Mouse (Mus musculus) embryonic facial prominence, embryonic 13.5 days (tissue): ENCODE data around the gene Crtc1. TPM values are rescaled to one million over a fixed set of nuclear protein-coding genes. Genes with fewer than 3 reads are reported as not detected.

Experiments
- ATAC-seq: fragments of 200-750 bp; cut with Nextera tagmentation; 2 replicates; pipeline ENCODE4 v1.8.0; 2017; ENCODE audit warnings: low read depth; ENCODE audit not compliant: insufficient number of reproducible peaks, insufficient read depth, low FRiP score, low TSS enrichment
- H3K27ac ChIP-seq: fragments of 300-500 bp; sonication (generic); 2 replicates; pipeline ENCODE4 v1.5.1; 2015; ENCODE audit warnings: moderate library complexity, mild to moderate bottlenecking, inconsistent platforms
- H3K27me3 ChIP-seq: fragments of 300-500 bp; sonication (generic); 2 replicates; pipeline ENCODE4 v1.6.1; 2015; ENCODE audit warnings: mild to moderate bottlenecking, inconsistent platforms
- H3K36me3 ChIP-seq: fragments of 300-500 bp; sonication (generic); 2 replicates; pipeline ENCODE4 v1.6.1; 2015; ENCODE audit warnings: mild to moderate bottlenecking, inconsistent platforms
- H3K4me1 ChIP-seq: fragments of 300-500 bp; sonication (generic); 2 replicates; pipeline ENCODE4 v1.6.1; 2015; ENCODE audit warnings: inconsistent platforms
- H3K4me2 ChIP-seq: fragments of 300-500 bp; sonication (generic); 2 replicates; pipeline ENCODE4 v1.6.1; 2015; ENCODE audit warnings: moderate library complexity, mild to moderate bottlenecking, inconsistent platforms
- H3K4me3 ChIP-seq: fragments of 300-500 bp; sonication (generic); 2 replicates; pipeline ENCODE4 v1.5.1; 2015; ENCODE audit warnings: mild to moderate bottlenecking, inconsistent platforms
- H3K9ac ChIP-seq: fragments of 300-500 bp; sonication (generic); 2 replicates; pipeline ENCODE4 v1.6.1; 2015; ENCODE audit warnings: mild to moderate bottlenecking, inconsistent platforms
- H3K9me3 ChIP-seq: fragments of 300-500 bp; sonication (generic); 2 replicates; pipeline ENCODE4 v1.6.1; 2016; ENCODE audit warnings: inconsistent platforms
- WGBS: fragments of 180-500 bp; shearing (Covaris S2); methylation state at CpG from one replicate; pipeline ENCODE4 v1.1.7; 2015; ENCODE audit warnings: mixed read lengths; 5-methylcytosine and 5-hydroxymethylcytosine counted together
- polyA plus RNA-seq: library from polyadenylated mRNA; unstranded; fragments of >200 nt; fragmentation: Nextera tagmentation; extraction: Ambion mirVana; gene quantifications from 2 replicates; pipeline ENCODE4 v1.2.1, GENCODE M21; 2015

Crtc1 gene
- polyA plus RNA-seq, 1 experiment from 2014 or later = 28.1 TPM

- peaks cover 39% of the 10 kb centered on the region for H3K4me1 ChIP-seq
- H3K27me3 ChIP-seq = peaks cover 78% of the 10 kb centered on the region
- H3K4me2 ChIP-seq = 0 out of 2 replicates have a peak overlapping the region, but pooled peaks have one; percentile 47
- no peak for ATAC-seq
- WGBS = 12% methylated on average over 15 of the region's 15 CpGs
- H3K9me3 ChIP-seq = no peaks in the 10 kb centered on the region
- 0 out of 2 replicates have a peak overlapping the region, but pooled peaks have one; percentile 16 for H3K9ac ChIP-seq
- peak overlapping the region; percentile 21; the same call in 1 of the 2 replicates for H3K4me3 ChIP-seq
- no peaks in the 10 kb centered on the region for H3K36me3 ChIP-seq
- no peak overlapping the region for H3K27ac ChIP-seq
Observed at GRCm38 (mm10) chr8:70377049-70377448, 62.3 kb downstream of the Crtc1 start.

DNA sequence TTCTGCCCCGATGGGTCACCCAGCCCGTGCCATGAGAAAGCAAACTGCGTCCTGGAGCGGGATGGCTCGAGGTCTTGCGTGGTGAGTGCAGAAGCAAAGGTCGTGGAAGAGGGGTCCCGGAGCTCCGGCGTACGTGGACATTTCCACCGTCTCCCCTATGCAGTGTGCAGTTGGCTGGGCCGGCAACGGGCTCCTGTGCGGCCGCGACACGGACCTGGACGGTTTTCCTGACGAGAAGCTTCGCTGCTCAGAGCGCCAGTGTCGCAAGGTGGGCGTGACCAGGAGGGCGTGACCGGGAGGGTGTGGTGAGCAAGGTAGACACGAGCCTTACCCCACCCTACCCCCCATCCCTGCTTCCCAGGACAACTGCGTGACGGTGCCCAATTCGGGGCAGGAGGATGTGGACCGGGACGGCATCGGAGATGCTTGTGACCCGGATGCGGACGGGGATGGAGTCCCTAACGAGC, 63.1 kb downstream of the Crtc1 start:
- peak overlapping the region; percentile 21 for H3K4me3 ChIP-seq
- no peak overlapping the region for H3K27ac ChIP-seq
- ATAC-seq = no peak
- peaks cover 42% of the 10 kb centered on the region for H3K4me1 ChIP-seq
- H3K36me3 ChIP-seq = no peaks in the 10 kb centered on the region
- H3K9ac ChIP-seq = peak overlapping the region; percentile 16; the same call in 1 of the 2 replicates
- peak overlapping the region; percentile 47 for H3K4me2 ChIP-seq
- H3K9me3 ChIP-seq = no peaks in the 10 kb centered on the region
- WGBS = 6% methylated on average over 37 of the region's 37 CpGs
- peaks cover 86% of the 10 kb centered on the region for H3K27me3 ChIP-seq

DNA sequence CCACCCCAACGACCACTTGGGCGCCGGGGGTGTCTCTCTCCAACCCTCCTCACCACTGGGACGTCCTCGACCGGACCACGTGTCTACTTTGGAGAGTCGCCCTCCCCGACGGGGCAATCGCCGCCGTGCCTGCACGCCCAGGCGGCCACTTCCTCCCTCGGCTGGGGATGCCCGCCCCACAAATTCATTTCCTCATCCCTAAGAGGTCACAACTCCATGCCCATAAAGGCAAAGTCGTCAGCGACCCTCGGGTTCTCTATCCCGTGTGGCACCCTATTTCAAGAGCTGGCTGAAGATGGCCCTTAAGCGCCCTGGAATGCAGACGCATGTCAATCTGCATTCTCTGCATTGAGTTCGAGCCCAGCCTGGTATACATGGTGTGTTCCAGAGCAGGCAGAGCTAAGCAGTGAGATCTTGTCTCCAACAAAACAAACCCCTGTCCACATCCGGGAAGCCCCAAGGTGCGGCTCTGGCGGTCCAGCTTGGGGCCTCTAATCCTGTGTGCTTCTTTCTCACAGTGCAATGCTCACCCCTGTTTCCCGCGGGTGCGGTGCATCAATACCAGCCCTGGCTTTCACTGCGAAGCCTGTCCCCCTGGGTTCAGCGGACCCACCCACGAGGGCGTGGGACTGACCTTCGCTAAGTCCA, 64.0 kb downstream of the Crtc1 start:
- Histone ChIP-seq H3K4me3 (peak overlapping the region; percentile 43), H3K4me2 (peak overlapping the region; percentile 66), H3K27ac (no peak overlapping the region), H3K27me3 (peaks cover 90% of the 10 kb centered on the region), H3K9ac (no peak overlapping the region), H3K36me3 (no peaks in the 10 kb centered on the region), H3K9me3 (no peaks in the 10 kb centered on the region), H3K4me1 (peaks cover 42% of the 10 kb centered on the region)
- ATAC-seq = no peak
- WGBS = 5% methylated on average over 35 of the region's 35 CpGs

DNA sequence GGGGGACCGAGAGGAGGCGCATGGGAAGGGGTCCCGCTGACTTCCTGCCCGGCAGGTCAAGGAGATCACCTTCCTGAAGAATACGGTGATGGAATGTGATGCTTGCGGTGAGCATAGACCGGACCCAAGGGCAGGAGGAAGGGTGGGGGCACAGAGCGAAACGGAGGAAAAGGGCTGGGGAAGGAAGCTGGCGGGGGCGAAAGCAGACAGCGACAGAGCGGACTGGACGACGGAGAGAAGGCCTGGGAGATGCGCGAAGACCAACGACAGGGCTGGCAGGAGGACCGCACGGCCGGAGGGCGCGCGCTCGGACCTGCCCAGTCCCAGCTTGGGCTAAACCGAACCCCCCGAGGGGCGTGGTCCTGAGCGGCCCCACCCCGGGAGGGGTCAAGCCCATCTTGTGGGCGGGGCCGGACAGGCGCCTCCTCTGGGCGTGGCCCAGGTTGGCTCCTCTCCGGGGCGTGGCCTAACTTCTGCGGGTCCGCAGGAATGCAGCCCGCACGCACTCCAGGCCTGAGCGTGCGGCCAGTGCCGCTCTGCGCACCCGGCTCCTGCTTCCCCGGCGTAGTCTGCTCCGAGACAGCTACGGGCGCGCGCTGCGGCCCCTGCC, 65.0 kb downstream of the Crtc1 start:
- Histone ChIP-seq H3K27ac (no peak overlapping the region), H3K4me2 (peak overlapping the region; percentile 66), H3K4me1 (peaks cover 42% of the 10 kb centered on the region), H3K27me3 (peaks cover 86% of the 10 kb centered on the region), H3K9ac (0 out of 2 replicates have a peak overlapping the region, but pooled peaks have one; percentile 44), H3K36me3 (no peaks in the 10 kb centered on the region), H3K4me3 (peak overlapping the region; percentile 43), H3K9me3 (no peaks in the 10 kb centered on the region)
- WGBS = under 1% methylated on average over 53 of the region's 53 CpGs
- ATAC-seq = 0 out of 2 replicates have a peak, but pooled peaks have one; percentile 45

DNA sequence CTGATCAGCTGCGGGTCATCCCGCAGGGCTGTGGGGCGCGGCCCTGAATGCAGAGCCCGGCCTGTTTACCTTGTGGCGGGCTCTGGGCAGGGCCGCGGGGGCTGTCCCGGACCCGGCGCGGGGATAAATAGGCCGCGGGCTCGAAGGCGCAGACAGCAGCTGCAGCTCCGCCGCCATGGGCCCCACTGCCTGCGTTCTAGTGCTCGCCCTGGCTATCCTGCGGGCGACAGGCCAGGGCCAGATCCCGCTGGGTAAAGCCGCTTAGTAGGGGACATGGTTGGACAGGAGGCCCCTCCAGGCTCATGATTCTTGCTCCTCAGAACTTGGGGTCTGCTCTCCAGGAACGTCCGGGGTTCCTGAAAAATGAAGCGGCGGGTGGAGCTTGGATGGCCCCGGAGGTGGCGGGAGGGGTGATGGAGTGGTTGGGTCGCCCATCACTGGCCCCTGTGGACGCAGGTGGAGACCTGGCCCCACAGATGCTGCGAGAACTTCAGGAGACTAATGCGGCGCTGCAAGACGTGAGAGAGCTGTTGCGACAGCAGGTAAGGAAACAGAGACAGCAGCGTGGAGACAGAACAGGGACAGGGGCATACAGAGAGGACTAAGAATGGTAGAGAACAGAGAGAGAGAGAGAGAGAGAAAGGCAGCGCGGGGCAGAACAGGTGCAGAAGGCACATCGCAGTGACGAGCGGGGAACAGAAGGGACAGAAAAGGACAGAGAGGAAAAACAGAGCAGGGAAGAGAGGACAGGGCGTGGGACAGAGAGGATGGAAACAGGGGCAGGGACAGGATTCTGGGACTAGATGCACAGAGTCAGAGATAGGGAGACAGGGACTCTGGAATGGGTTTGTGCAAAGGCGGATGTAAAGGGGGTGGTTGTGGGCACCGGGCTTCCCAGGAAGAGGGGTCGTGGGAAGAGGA, 65.7 kb downstream of the Crtc1 start, which contains the start of gene Comp:
Gene Comp, plus strand, starts transcription at position 162 of the 921 bp plus-strand sequence.
- no peak for ATAC-seq
- H3K9ac ChIP-seq = peak within 1 kb of the TSS; percentile 44; the same call in 1 of the 2 replicates
- WGBS = 3% methylated on average over 47 of the region's 47 CpGs

GRCm38 (mm10) chr8:70371951-70372350, 67.4 kb downstream of the Crtc1 start:
- no peak overlapping the region for H3K4me3 ChIP-seq
- no peak overlapping the region for H3K4me2 ChIP-seq
- no peaks in the 10 kb centered on the region for H3K9me3 ChIP-seq
- H3K9ac ChIP-seq = no peak overlapping the region
- no peaks in the 10 kb centered on the region for H3K36me3 ChIP-seq
- H3K4me1 ChIP-seq = peaks cover 42% of the 10 kb centered on the region
- H3K27me3 ChIP-seq = peaks cover 61% of the 10 kb centered on the region
- 42% methylated on average over 6 of the region's 6 CpGs for WGBS
- ATAC-seq = no peak
- H3K27ac ChIP-seq = no peak overlapping the region

More for the DNA sequence above, 65.7 kb downstream of the Crtc1 start, which contains the start of gene Comp:
- H3K4me1 ChIP-seq = peaks cover 42% of the 10 kb centered on the region
- H3K4me2 ChIP-seq = peak within 1 kb of the TSS; percentile 66
- peak within 1 kb of the TSS; percentile 43 for H3K4me3 ChIP-seq
- H3K27ac ChIP-seq = no peak within 1 kb of the TSS
- peaks cover 78% of the 10 kb centered on the region for H3K27me3 ChIP-seq
- no peaks in the 10 kb centered on the region for H3K9me3 ChIP-seq
- H3K36me3 ChIP-seq = no peaks in the 10 kb centered on the region

GRCm38 (mm10) chr8:70370476-70370875, 68.9 kb downstream of the Crtc1 start:
- Histone ChIP-seq H3K36me3 (no peaks in the 10 kb centered on the region), H3K4me2 (no peak overlapping the region), H3K4me1 (peaks cover 33% of the 10 kb centered on the region), H3K27me3 (peaks cover 46% of the 10 kb centered on the region), H3K4me3 (no peak overlapping the region), H3K9ac (no peak overlapping the region), H3K9me3 (no peaks in the 10 kb centered on the region), H3K27ac (no peak overlapping the region)
- 69% methylated on average over 7 of the region's 7 CpGs for WGBS
- no peak for ATAC-seq

- no peak for ATAC-seq
Observed at GRCm38 (mm10) chr8:70366588-70366987, 72.8 kb downstream of the Crtc1 start.

GRCm38 (mm10) chr8:70364066-70364465, 75.3 kb downstream of the Crtc1 start:
- no peak overlapping the region for H3K4me3 ChIP-seq
- no peak for ATAC-seq
- no peak overlapping the region for H3K27ac ChIP-seq
- H3K9ac ChIP-seq = no peak overlapping the region
- no peak overlapping the region for H3K4me2 ChIP-seq
- 21% methylated on average over 5 of the region's 5 CpGs for WGBS
- H3K36me3 ChIP-seq = no peaks in the 10 kb centered on the region
- peaks cover 4% of the 10 kb centered on the region for H3K4me1 ChIP-seq
- H3K9me3 ChIP-seq = no peaks in the 10 kb centered on the region
- no peaks in the 10 kb centered on the region for H3K27me3 ChIP-seq

More at GRCm38 (mm10) chr8:70366588-70366987, 72.8 kb downstream of the Crtc1 start:
- no peaks in the 10 kb centered on the region for H3K36me3 ChIP-seq
- H3K9me3 ChIP-seq = no peaks in the 10 kb centered on the region
- WGBS = 53% methylated on average over 5 of the region's 5 CpGs
- H3K27me3 ChIP-seq = peaks cover 7% of the 10 kb centered on the region
- H3K4me1 ChIP-seq = no peaks in the 10 kb centered on the region; the same call in 1 of the 2 replicates
- no peak overlapping the region for H3K27ac ChIP-seq
- 0 out of 2 replicates have a peak overlapping the region, but pooled peaks have one; percentile 11 for H3K9ac ChIP-seq
- H3K4me3 ChIP-seq = no peak overlapping the region
- no peak overlapping the region for H3K4me2 ChIP-seq

GRCm38 (mm10) chr8:70361484-70362032, 77.8 kb downstream of the Crtc1 start:
- Histone ChIP-seq H3K27ac (no peak overlapping the region), H3K9ac (peak overlapping the region; percentile 38; the same call in 1 of the 2 replicates), H3K27me3 (peaks cover 4% of the 10 kb centered on the region; the same call in 1 of the 2 replicates), H3K9me3 (no peaks in the 10 kb centered on the region), H3K4me1 (peaks cover 4% of the 10 kb centered on the region), H3K4me3 (no peak overlapping the region), H3K36me3 (no peaks in the 10 kb centered on the region), H3K4me2 (no peak overlapping the region)
- ATAC-seq = no peak
- 75% methylated on average over 10 of the region's 10 CpGs for WGBS

DNA sequence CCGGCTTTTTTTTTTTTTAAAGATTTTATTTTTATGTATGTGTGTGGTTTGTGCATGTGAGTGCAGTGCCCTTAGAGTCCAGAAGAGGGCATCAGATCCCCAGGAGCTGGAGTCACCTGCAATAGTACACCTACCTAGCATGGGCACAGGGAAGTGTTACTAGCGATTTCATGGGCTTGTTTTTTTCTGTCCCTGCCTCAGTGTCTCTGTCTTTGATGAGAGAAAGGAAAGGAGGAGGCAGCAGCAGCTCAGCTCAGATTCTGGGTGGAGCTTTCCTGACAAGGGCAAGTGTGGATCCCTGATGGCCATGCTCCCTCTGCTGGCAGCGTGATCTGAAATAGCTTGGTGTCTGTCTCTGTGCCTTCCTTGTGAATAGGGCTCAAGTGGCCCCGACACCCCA, 78.6 kb downstream of the Crtc1 start:
- Histone ChIP-seq H3K9ac (no peak overlapping the region), H3K4me3 (no peak overlapping the region), H3K27me3 (peaks cover 4% of the 10 kb centered on the region; the same call in 1 of the 2 replicates), H3K36me3 (no peaks in the 10 kb centered on the region), H3K9me3 (no peaks in the 10 kb centered on the region), H3K4me2 (no peak overlapping the region), H3K4me1 (peaks cover 4% of the 10 kb centered on the region), H3K27ac (no peak overlapping the region)
- WGBS = 54% methylated on average over 4 of the region's 4 CpGs
- ATAC-seq = no peak
